Mouse (Mus musculus): ENCODE results near the gene Isg20.

Isg20 gene

GRCm38 (mm10) chr7:78963891-78964290 is 50.7 kb downstream of the Isg20 start:
- no peak for DNase-seq
